Mouse (Mus musculus): ENCODE results near the gene Ttc22. TPM values are rescaled to one million over a fixed set of nuclear protein-coding genes. Genes with fewer than 3 reads are reported as not detected.

Ttc22 gene
- polyA plus RNA-seq, 1 experiment from 2014 or later, result 0.36 TPM

DNA sequence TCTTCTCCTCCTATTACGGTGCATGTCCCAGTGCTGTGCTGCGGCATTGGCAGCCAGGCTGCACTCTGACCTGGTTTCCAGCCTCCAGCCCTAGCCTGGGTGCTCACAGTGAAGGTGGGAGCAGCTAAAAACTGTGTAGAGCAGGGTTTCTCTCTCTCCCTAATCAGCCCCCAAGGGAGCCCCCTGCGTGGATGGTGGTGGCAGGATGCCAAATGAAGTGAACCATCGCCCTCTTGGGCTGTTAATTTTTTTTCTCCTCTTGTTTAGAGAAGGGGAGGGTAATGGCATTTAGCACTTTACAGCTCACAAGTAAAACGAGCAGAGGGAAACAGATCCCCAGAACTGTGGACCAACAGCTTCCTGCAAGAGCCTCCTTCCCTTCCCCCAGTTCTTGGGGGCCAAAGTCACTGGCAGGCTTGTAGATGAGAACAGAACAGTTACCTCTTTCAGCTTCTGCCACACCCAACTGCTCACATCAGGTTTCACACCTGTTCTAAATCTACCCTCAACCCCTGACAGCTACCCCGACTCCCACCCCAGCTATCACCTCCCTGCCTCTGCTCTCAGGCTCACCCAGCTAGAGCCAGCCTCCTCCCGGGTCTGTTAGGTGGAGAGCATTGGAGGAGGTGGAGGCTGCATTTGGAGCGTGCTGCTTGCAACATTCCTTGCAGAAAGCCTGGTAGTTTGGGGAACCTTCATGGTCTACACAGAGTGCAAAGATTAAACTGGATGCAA, 21.4 kb downstream of the Ttc22 start:
- H3K4me1 ChIP-seq (ENCODE audit: control insufficient read depth, insufficient read depth, low read length), result no peaks in the 10 kb centered on the region
- H3K36me3 ChIP-seq (ENCODE audit: control insufficient read depth, insufficient read depth, low read length), result no peaks in the 10 kb centered on the region
- no peaks in the 10 kb centered on the region for H3K27me3 ChIP-seq (ENCODE audit: control insufficient read depth, insufficient read depth, low read length)
- H3K4me3 ChIP-seq (ENCODE audit: low read depth, low read length), result no peak overlapping the region
- H3K4me2 ChIP-seq (ENCODE audit: low read depth), result no peak overlapping the region
- ATAC-seq (ENCODE audit: insufficient read depth, low FRiP score, low TSS enrichment), result no peak
- no peaks in the 10 kb centered on the region for H3K9me3 ChIP-seq (ENCODE audit: control insufficient read depth, low read length)
- 29% methylated on average over 8 of the region's 8 CpGs for WGBS
- H3K27ac ChIP-seq (ENCODE audit: low read depth, low read length), result no peak overlapping the region
- H3K9ac ChIP-seq (ENCODE audit: low read length), result no peak overlapping the region
- no peak for DNase-seq (ENCODE audit: low spot score)

DNA sequence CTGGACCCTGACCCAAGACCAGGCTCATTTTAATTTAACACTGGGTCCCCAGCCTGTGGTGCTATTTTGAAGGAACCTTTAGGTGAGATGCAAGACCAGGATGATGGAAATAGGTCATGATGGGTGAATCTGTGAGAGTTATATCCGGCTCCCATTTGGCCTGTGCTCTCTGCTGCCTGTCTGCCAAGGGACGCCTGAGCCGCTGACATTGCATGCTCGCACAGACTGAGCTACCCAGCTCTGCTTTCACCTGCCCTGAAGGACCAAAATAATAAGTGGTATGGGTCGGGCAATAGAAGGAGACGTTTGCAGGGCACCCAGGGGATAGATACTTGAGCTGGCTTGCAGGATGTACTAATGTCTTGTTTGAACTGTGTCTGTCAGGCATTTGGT, 22.0 kb downstream of the Ttc22 start:
- no peak overlapping the region for H3K27ac ChIP-seq (ENCODE audit: low read depth, low read length)
- ATAC-seq (ENCODE audit: insufficient read depth, low FRiP score, low TSS enrichment), result no peak
- H3K27me3 ChIP-seq (ENCODE audit: control insufficient read depth, insufficient read depth, low read length), result no peaks in the 10 kb centered on the region
- no peak overlapping the region for H3K9ac ChIP-seq (ENCODE audit: low read length)
- H3K4me3 ChIP-seq (ENCODE audit: low read depth, low read length), result no peak overlapping the region
- no peaks in the 10 kb centered on the region for H3K36me3 ChIP-seq (ENCODE audit: control insufficient read depth, insufficient read depth, low read length)
- H3K4me1 ChIP-seq (ENCODE audit: control insufficient read depth, insufficient read depth, low read length), result no peaks in the 10 kb centered on the region
- WGBS, result 76% methylated on average over 6 of the region's 6 CpGs
- H3K4me2 ChIP-seq (ENCODE audit: low read depth), result no peak overlapping the region
- H3K9me3 ChIP-seq (ENCODE audit: control insufficient read depth, low read length), result no peaks in the 10 kb centered on the region
- DNase-seq (ENCODE audit: low spot score), result no peak

DNA sequence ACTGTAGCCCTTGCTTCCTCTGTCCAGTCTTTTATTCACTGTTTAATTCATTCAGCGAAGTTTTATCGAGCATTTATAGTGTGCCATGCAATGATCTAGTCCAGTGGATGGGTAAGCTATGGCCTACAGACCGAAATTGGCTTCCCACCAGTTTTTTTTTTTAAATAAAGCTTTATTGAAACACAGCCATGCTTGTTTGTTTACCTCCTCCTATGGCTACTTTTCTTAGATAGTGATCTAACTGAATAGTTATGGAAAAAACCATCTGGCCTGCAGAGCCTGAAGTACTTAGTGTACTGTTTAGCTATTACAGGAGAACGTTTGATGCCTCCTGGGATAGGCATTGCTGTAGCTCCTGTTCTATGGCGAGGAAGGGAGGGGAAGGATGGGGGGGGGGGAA, 23.6 kb downstream of the Ttc22 start:
- no peaks in the 10 kb centered on the region for H3K27me3 ChIP-seq (ENCODE audit: control insufficient read depth, insufficient read depth, low read length)
- no peaks in the 10 kb centered on the region for H3K9me3 ChIP-seq (ENCODE audit: control insufficient read depth, low read length)
- no peak overlapping the region for H3K9ac ChIP-seq (ENCODE audit: low read length)
- H3K4me2 ChIP-seq (ENCODE audit: low read depth), result no peak overlapping the region
- no peaks in the 10 kb centered on the region for H3K4me1 ChIP-seq (ENCODE audit: control insufficient read depth, insufficient read depth, low read length)
- no peak overlapping the region for H3K27ac ChIP-seq (ENCODE audit: low read depth, low read length)
- 76% methylated on average over 5 of the region's 5 CpGs for WGBS
- H3K4me3 ChIP-seq (ENCODE audit: low read depth, low read length), result no peak overlapping the region
- DNase-seq (ENCODE audit: low spot score) (no peak), ATAC-seq (ENCODE audit: insufficient read depth, low FRiP score, low TSS enrichment) (no peak)
- H3K36me3 ChIP-seq (ENCODE audit: control insufficient read depth, insufficient read depth, low read length), result no peaks in the 10 kb centered on the region

DNA sequence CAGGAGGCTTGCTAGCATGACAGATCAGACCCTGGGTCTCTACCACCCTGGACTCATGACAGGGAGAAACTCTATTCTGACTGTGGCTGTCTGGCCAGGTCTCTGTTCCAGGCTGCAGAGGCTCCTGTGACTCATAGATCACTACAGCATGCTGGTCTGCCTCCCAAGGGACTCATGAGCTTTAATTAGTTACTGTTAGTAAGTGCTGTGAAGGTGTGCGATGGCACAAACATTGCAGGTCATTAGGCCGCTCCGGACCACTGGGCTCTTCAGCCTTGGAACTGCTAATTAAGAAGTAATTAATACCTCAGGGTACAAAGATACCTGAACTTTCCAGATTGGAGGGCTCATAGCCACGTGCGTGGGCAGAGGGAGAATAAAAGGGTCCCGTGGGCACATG, 24.9 kb downstream of the Ttc22 start:
- 86% methylated on average over 6 of the region's 6 CpGs for WGBS
- Histone ChIP-seq H3K4me1 (ENCODE audit: control insufficient read depth, insufficient read depth, low read length) (peaks cover 7% of the 10 kb centered on the region), H3K9ac (ENCODE audit: low read length) (no peak overlapping the region), H3K36me3 (ENCODE audit: control insufficient read depth, insufficient read depth, low read length) (no peaks in the 10 kb centered on the region), H3K4me2 (ENCODE audit: low read depth) (no peak overlapping the region), H3K4me3 (ENCODE audit: low read depth, low read length) (no peak overlapping the region), H3K27ac (ENCODE audit: low read depth, low read length) (no peak overlapping the region), H3K27me3 (ENCODE audit: control insufficient read depth, insufficient read depth, low read length) (no peaks in the 10 kb centered on the region), H3K9me3 (ENCODE audit: control insufficient read depth, low read length) (no peaks in the 10 kb centered on the region)
- ATAC-seq (ENCODE audit: insufficient read depth, low FRiP score, low TSS enrichment) (no peak), DNase-seq (ENCODE audit: low spot score) (no peak)

DNA sequence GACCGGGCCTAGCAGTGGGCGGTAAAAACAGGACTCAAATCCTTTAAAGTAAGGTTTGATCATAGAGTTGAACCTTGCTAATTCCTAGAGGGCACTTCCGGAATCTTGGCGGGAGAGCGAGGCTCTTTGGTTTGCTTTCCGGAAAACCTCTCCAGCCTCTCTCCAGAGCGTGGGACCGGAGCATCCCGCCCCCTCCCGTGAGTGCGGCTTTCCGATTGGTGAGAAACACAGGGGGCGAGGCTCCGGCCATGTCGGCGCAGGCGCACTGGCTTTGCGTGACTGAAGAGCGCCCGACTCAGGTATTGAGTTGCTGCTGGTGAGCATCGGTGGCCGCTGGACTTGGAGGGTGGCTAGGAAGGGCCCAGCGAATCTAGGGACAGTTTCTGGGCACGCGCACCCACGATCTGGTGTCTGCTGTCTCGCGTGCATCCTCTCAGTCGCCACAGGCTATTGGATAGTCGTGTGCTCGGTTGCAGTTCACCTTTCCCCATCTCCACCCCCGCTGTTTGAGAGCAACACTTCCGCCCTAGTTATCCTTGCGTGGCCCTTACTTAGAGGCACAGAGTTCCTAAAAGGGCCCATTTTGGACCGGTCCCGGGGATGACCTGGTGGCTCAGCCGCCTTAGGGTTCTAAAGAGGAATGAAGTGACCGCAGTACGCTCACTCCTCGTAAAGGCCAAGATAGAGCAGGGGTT, 28.7 kb downstream of the Ttc22 start, which contains the start of gene Pars2:
Gene Pars2, plus strand, starts transcription at position 237 of the 695 bp plus-strand sequence.
- peak within 1 kb of the TSS; percentile 81 for H3K9ac ChIP-seq (ENCODE audit: low read length)
- 3% methylated on average over 40 of the region's 40 CpGs for WGBS
- H3K9me3 ChIP-seq (ENCODE audit: control insufficient read depth, low read length), result no peaks in the 10 kb centered on the region
- H3K4me2 ChIP-seq (ENCODE audit: low read depth), result peak within 1 kb of the TSS; percentile 91
- DNase-seq (ENCODE audit: low spot score), result peak; percentile 99
- H3K4me1 ChIP-seq (ENCODE audit: control insufficient read depth, insufficient read depth, low read length), result peaks cover 7% of the 10 kb centered on the region
- no peaks in the 10 kb centered on the region for H3K27me3 ChIP-seq (ENCODE audit: control insufficient read depth, insufficient read depth, low read length)
- H3K36me3 ChIP-seq (ENCODE audit: control insufficient read depth, insufficient read depth, low read length), result no peaks in the 10 kb centered on the region; the same call in 1 of the 2 replicates
- no peak within 1 kb of the TSS for H3K27ac ChIP-seq (ENCODE audit: low read depth, low read length)
- H3K4me3 ChIP-seq (ENCODE audit: low read depth, low read length), result peak within 1 kb of the TSS; percentile 70
- ATAC-seq (ENCODE audit: insufficient read depth, low FRiP score, low TSS enrichment), result peak; percentile 97

DNA sequence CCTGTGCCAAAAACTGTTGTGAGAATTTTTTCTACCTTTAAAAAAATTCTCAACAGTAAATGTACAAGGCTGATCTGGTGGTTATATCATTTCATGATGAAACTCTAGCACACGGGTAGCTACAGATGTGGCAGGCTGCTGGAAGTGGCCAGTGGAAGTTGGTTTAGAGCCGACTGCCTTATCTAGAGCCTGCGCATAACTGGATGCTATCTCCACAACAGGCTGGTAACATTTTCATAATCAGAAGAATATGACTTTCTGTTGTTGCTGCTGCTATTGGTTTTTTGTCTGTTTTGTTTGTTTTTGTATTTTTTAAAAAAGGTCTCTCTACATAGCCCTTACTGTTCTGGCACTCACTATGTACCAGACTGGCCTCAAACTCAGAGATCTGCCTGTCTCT, 30.3 kb downstream of the Ttc22 start:
- no peaks in the 10 kb centered on the region for H3K27me3 ChIP-seq (ENCODE audit: control insufficient read depth, insufficient read depth, low read length)
- DNase-seq (ENCODE audit: low spot score), result no peak
- WGBS, result 94% methylated on average over 3 of the region's 3 CpGs
- no peak overlapping the region for H3K27ac ChIP-seq (ENCODE audit: low read depth, low read length)
- no peaks in the 10 kb centered on the region for H3K9me3 ChIP-seq (ENCODE audit: control insufficient read depth, low read length)
- peaks cover 7% of the 10 kb centered on the region for H3K4me1 ChIP-seq (ENCODE audit: control insufficient read depth, insufficient read depth, low read length)
- H3K9ac ChIP-seq (ENCODE audit: low read length), result no peak overlapping the region
- no peak overlapping the region for H3K4me3 ChIP-seq (ENCODE audit: low read depth, low read length)
- no peaks in the 10 kb centered on the region; the same call in 1 of the 2 replicates for H3K36me3 ChIP-seq (ENCODE audit: control insufficient read depth, insufficient read depth, low read length)
- no peak overlapping the region for H3K4me2 ChIP-seq (ENCODE audit: low read depth)
- ATAC-seq (ENCODE audit: insufficient read depth, low FRiP score, low TSS enrichment), result no peak

DNA sequence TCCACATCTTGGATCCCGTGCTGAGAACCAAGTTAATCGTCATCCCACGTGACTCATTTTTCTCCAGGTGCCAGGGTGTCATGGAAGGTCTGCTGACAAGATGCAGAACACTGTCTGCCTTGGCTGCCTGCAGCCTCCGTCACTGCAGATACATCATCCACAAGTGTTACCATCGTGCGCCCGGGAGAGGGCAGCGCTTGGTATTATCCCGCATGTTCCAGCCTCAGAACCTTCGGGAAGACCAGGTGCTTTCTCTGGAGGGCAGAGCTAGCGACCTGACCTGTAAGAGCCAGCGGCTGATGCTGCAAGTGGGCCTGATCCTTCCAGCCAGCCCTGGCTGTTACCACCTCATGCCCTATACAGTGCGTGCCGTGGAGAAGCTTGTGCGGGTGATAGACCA, 30.8 kb downstream of the Ttc22 start:
- Histone ChIP-seq H3K27ac (ENCODE audit: low read depth, low read length) (no peak overlapping the region), H3K4me1 (ENCODE audit: control insufficient read depth, insufficient read depth, low read length) (peaks cover 7% of the 10 kb centered on the region), H3K36me3 (ENCODE audit: control insufficient read depth, insufficient read depth, low read length) (no peaks in the 10 kb centered on the region; the same call in 1 of the 2 replicates), H3K4me2 (ENCODE audit: low read depth) (no peak overlapping the region), H3K27me3 (ENCODE audit: control insufficient read depth, insufficient read depth, low read length) (no peaks in the 10 kb centered on the region), H3K9me3 (ENCODE audit: control insufficient read depth, low read length) (no peaks in the 10 kb centered on the region), H3K9ac (ENCODE audit: low read length) (no peak overlapping the region), H3K4me3 (ENCODE audit: low read depth, low read length) (no peak overlapping the region)
- ATAC-seq (ENCODE audit: insufficient read depth, low FRiP score, low TSS enrichment), result no peak
- 95% methylated on average over 15 of the region's 15 CpGs for WGBS
- no peak for DNase-seq (ENCODE audit: low spot score)

DNA sequence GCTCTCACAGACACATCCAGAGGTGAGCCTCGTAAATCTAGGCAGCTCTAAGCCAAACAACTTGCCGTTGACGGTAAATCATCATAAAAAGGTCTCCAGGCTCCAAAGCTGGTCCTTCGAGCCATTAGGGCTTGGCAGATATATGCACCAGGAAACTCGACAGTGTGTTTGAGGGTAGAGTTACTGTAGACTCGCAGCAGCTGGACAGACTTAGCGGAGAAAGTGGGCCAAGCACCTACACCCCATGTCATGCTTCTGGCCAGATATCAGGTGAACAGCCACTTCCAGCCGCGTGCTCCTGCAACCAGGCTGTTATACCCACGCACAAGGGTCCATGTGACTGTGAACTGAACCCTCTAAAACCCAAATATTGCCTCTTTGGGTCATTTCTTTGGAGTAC, 33.4 kb downstream of the Ttc22 start:
- Histone ChIP-seq H3K9ac (ENCODE audit: low read length) (no peak overlapping the region), H3K27ac (ENCODE audit: low read depth, low read length) (no peak overlapping the region), H3K4me1 (ENCODE audit: control insufficient read depth, insufficient read depth, low read length) (peaks cover 7% of the 10 kb centered on the region), H3K36me3 (ENCODE audit: control insufficient read depth, insufficient read depth, low read length) (no peaks in the 10 kb centered on the region; the same call in 1 of the 2 replicates), H3K9me3 (ENCODE audit: control insufficient read depth, low read length) (no peaks in the 10 kb centered on the region), H3K27me3 (ENCODE audit: control insufficient read depth, insufficient read depth, low read length) (no peaks in the 10 kb centered on the region), H3K4me3 (ENCODE audit: low read depth, low read length) (no peak overlapping the region), H3K4me2 (ENCODE audit: low read depth) (no peak overlapping the region)
- 87% methylated on average over 10 of the region's 10 CpGs for WGBS
- ATAC-seq (ENCODE audit: insufficient read depth, low FRiP score, low TSS enrichment), result no peak
- DNase-seq (ENCODE audit: low spot score), result no peak

Measured in neural tube, embryonic 11.5 days (tissue).